Mouse (Mus musculus) CD4-positive naive resting alpha-beta T cell, adult 76 days (primary cell): ENCODE measurements around the gene Crlf2. TPM values are rescaled to one million over a fixed set of nuclear protein-coding genes. Genes with fewer than 3 reads are reported as not detected.

Experiments
- total RNA-seq: library from RNA; stranded (reverse); gene quantifications from one replicate; pipeline ENCODE4 v1.2.4, GENCODE M21; 2023

Crlf2 gene
- total RNA-seq, result 59.8 TPM

DNA sequence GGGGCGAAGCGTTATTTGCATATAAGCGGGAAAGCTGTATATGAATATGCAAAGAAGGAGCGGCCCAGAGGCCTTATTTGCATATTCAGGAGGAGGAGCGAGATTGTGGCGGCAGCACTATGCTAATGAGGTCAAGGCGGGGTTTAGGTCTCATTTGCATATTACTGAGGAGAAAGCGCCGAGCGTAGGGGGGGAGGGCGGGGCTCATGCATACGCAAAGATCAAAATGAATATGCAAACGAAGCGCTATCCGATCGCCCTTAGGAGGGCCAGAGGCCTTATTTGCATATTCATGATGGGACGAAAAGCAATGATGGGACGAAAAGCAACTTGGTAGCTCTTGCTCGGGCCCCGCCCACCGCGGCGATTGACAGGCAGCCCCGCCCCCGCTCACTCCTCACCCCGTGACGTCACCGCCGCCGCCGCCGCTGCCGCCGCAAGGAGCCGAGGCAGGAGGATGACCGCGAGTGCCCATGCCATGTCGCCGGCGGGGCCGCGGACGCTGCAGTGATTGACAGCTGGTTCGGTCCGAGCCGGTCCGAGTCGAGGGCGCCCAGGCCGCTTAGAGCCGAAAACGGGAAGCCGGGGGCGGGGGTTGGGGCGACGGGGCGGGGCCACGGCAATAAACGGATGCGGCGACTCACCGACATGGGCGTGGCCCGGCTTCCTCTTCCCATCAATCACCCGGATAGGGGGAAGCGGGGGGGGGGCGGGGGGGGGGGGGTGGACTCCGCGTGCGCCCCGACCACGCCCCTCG lies at the start of gene Crlf2:
Gene Crlf2, minus strand, starts transcription at position 590 of the 757 bp plus-strand sequence.

Other genes starting within 250 kb of the Crlf2 start
- gene Vmn2r16, start 228.8 kb downstream of the Crlf2 start, total RNA-seq, result not detected
- gene Vmn2r17, start 139.3 kb downstream of the Crlf2 start, total RNA-seq, result not detected
- 2.1 TPM for gene 5430403G16Rik, start 132.0 kb upstream of the Crlf2 start, total RNA-seq
- gene 4930522L14Rik, start 192.9 kb upstream of the Crlf2 start, total RNA-seq, result 10.0 TPM